Mouse (Mus musculus) testis, postnatal 14 days (tissue): ENCODE data around the gene Fgfr2.

ENCODE experiments used
- DNase-seq: peaks from one replicate; pipeline ENCODE4 v3.0.0; 2021; ENCODE audit warnings: low spot score

Gene Fgfr2

GRCm38 (mm10) chr7:132933331-132933730 lies 189.8 kb downstream of the Fgfr2 start:
- DNase-seq, result no peak

- peak; percentile 66 for DNase-seq
These were observed 191.4 kb downstream of the Fgfr2 start for GRCm38 (mm10) chr7:132931560-132932351.

- peak; percentile 99 for DNase-seq
These were observed 192.1 kb downstream of the Fgfr2 start, which contains the start of gene Zranb1 for GRCm38 (mm10) chr7:132930850-132931559. Gene Zranb1, plus strand, starts transcription at chr7:132931142.

GRCm38 (mm10) chr7:132930055-132930454 lies 193.1 kb downstream of the Fgfr2 start:
- no peak for DNase-seq

GRCm38 (mm10) chr7:132927201-132927600 lies 195.9 kb downstream of the Fgfr2 start:
- no peak for DNase-seq

GRCm38 (mm10) chr7:132925227-132925626 lies 197.9 kb downstream of the Fgfr2 start:
- no peak for DNase-seq

GRCm38 (mm10) chr7:132921971-132922370 lies 201.2 kb downstream of the Fgfr2 start:
- no peak for DNase-seq

- DNase-seq, result no peak
These were observed 219.4 kb downstream of the Fgfr2 start for GRCm38 (mm10) chr7:132903796-132904195.

- DNase-seq, result no peak
These were observed 222.2 kb downstream of the Fgfr2 start for GRCm38 (mm10) chr7:132900826-132901531.

GRCm38 (mm10) chr7:132898234-132898633 lies 224.9 kb downstream of the Fgfr2 start:
- DNase-seq, result no peak

GRCm38 (mm10) chr7:132897258-132897657 lies 225.9 kb downstream of the Fgfr2 start:
- no peak for DNase-seq

- DNase-seq, result peak; percentile 48
These were observed 226.8 kb downstream of the Fgfr2 start for GRCm38 (mm10) chr7:132896206-132896815.

- DNase-seq, result no peak
These were observed 228.2 kb downstream of the Fgfr2 start for GRCm38 (mm10) chr7:132894841-132895555.

- DNase-seq, result no peak
These were observed 229.8 kb downstream of the Fgfr2 start for GRCm38 (mm10) chr7:132893336-132893735.

- no peak for DNase-seq
These were observed 230.3 kb downstream of the Fgfr2 start for GRCm38 (mm10) chr7:132892806-132893205.

GRCm38 (mm10) chr7:132892311-132892661 lies 230.9 kb downstream of the Fgfr2 start:
- DNase-seq, result no peak

- no peak for DNase-seq
These were observed 231.4 kb downstream of the Fgfr2 start for GRCm38 (mm10) chr7:132891561-132892310.

- no peak for DNase-seq
These were observed 232.9 kb downstream of the Fgfr2 start for GRCm38 (mm10) chr7:132890201-132890600.

GRCm38 (mm10) chr7:132889691-132890090 lies 233.5 kb downstream of the Fgfr2 start:
- DNase-seq, result no peak

GRCm38 (mm10) chr7:132888518-132889249 lies 234.5 kb downstream of the Fgfr2 start:
- DNase-seq, result no peak
